Mouse (Mus musculus) cerebellum, adult 9-11 months (tissue): ENCODE data around the gene Epb41l4b.
A peak's percentile ranks its signal among the peaks of the same experiment; 100 is the strongest.

ENCODE experiments used
- DNase-seq: peaks from one replicate; pipeline ENCODE4 v3.0.0; 2022

Epb41l4b gene

GRCm38 (mm10) chr4:57060319-57060831 lies 82.9 kb downstream of the Epb41l4b start:
- DNase-seq = no peak

- no peak for DNase-seq
Observed at GRCm38 (mm10) chr4:57058623-57059022, 84.6 kb downstream of the Epb41l4b start.

- no peak for DNase-seq
Observed at GRCm38 (mm10) chr4:57057637-57058036, 85.6 kb downstream of the Epb41l4b start.

- no peak for DNase-seq
Observed at GRCm38 (mm10) chr4:57055635-57056034, 87.6 kb downstream of the Epb41l4b start.

- no peak for DNase-seq
Observed at GRCm38 (mm10) chr4:57049281-57049921, 93.8 kb downstream of the Epb41l4b start.

- DNase-seq = peak; percentile 70
Observed at GRCm38 (mm10) chr4:57048566-57048965, 94.7 kb downstream of the Epb41l4b start.

- DNase-seq = peak; percentile 98
Observed at GRCm38 (mm10) chr4:57046160-57046571, 97.1 kb downstream of the Epb41l4b start.

GRCm38 (mm10) chr4:57043621-57044020 lies 99.6 kb downstream of the Epb41l4b start:
- DNase-seq = peak; percentile 80

- DNase-seq = no peak
Observed at GRCm38 (mm10) chr4:57041661-57042060, 101.6 kb downstream of the Epb41l4b start.

GRCm38 (mm10) chr4:57041211-57041610 lies 102.0 kb downstream of the Epb41l4b start:
- DNase-seq = no peak

- DNase-seq = peak; percentile 51
Observed at GRCm38 (mm10) chr4:57040481-57040880, 102.8 kb downstream of the Epb41l4b start.

- peak; percentile 86 for DNase-seq
Observed at GRCm38 (mm10) chr4:57039127-57040031, 103.9 kb downstream of the Epb41l4b start.

- DNase-seq = no peak
Observed at GRCm38 (mm10) chr4:57037554-57037953, 105.7 kb downstream of the Epb41l4b start.

GRCm38 (mm10) chr4:57034169-57034568 lies 109.1 kb downstream of the Epb41l4b start:
- no peak for DNase-seq

GRCm38 (mm10) chr4:57031440-57031839 lies 111.8 kb downstream of the Epb41l4b start:
- no peak for DNase-seq

- DNase-seq = no peak
Observed at GRCm38 (mm10) chr4:57027954-57028353, 115.3 kb downstream of the Epb41l4b start.

- DNase-seq = no peak
Observed at GRCm38 (mm10) chr4:57023527-57023926, 119.7 kb downstream of the Epb41l4b start.

GRCm38 (mm10) chr4:57021288-57021687 lies 121.9 kb downstream of the Epb41l4b start:
- no peak for DNase-seq

GRCm38 (mm10) chr4:57017229-57017628 lies 126.0 kb downstream of the Epb41l4b start:
- DNase-seq = peak; percentile 71

GRCm38 (mm10) chr4:57016366-57017171 lies 126.7 kb downstream of the Epb41l4b start:
- DNase-seq = peak; percentile 24

GRCm38 (mm10) chr4:57015032-57015431 lies 128.2 kb downstream of the Epb41l4b start:
- DNase-seq = no peak

GRCm38 (mm10) chr4:57011454-57012046 lies 131.7 kb downstream of the Epb41l4b start:
- no peak for DNase-seq
